Mouse (Mus musculus): ENCODE results near the gene Gnai2. TPM values are rescaled to one million over a fixed set of nuclear protein-coding genes. Genes with fewer than 3 reads are reported as not detected.

Gene Gnai2
- polyA plus RNA-seq, 1 experiment from 2014 or later = 308 TPM

DNA sequence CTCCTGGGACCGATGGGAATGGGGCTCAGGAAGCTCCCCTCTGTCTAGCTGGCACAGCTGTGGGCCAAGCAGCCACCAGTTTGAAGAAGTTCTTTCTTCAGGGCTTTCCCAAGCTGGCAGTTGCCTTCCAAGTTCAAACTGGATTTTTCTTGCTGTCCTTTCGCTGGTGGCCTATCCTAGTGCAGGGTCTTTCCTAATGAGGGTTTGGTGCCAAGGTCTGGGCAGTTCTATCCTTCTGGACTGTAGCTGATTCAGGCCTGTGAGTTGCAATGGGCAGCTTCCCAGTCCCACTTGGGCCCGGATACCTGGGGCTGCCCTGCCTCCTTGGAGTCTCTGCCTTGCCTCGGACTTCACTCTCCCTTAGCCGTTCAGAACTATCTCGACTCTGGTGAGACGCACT, 15.1 kb upstream of the Gnai2 start:
- H3K9ac ChIP-seq (ENCODE audit: low read length) = 0 out of 2 replicates have a peak overlapping the region, but pooled peaks have one; percentile 5
- no peak for ATAC-seq (ENCODE audit: insufficient read depth, low FRiP score)
- no peak overlapping the region for H3K27ac ChIP-seq (ENCODE audit: low read length)
- no peak overlapping the region for H3K4me3 ChIP-seq (replicated peaks; ENCODE audit: low read length)
- H3K4me1 ChIP-seq (ENCODE audit: control insufficient read depth, insufficient read depth, low read length) = peaks cover 7% of the 10 kb centered on the region
- no peaks in the 10 kb centered on the region for H3K9me3 ChIP-seq (replicated peaks; ENCODE audit: control insufficient read depth, low read length)
- no peaks in the 10 kb centered on the region for H3K36me3 ChIP-seq (ENCODE audit: control insufficient read depth, insufficient read depth, low read length)
- H3K27me3 ChIP-seq (ENCODE audit: control insufficient read depth, insufficient read depth, low read length) = no peaks in the 10 kb centered on the region
- H3K4me2 ChIP-seq (ENCODE audit: low read depth, low read length) = no peak overlapping the region
- 68% methylated on average over 7 of the region's 7 CpGs for WGBS

DNA sequence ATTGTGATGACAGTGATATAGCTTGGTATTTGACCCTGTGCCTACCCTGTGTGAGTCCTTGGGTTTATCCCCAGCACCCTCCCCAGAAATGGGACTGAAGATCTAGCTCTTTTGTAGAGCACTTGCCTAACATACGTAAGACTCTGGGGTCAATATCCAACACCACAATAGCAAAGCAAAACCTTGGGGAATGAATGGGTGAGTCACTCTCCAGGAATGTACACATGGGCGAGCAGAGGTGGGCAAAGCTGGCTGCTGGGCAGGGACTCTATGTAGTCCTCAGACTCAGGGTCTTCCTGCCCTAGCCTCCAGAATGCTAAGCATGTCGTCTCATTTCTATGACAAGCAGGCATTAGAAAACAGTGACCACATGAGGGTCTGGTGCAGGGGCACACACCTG, 13.6 kb upstream of the Gnai2 start:
- Histone ChIP-seq H3K27me3 (ENCODE audit: control insufficient read depth, insufficient read depth, low read length) (no peaks in the 10 kb centered on the region), H3K4me3 (replicated peaks; ENCODE audit: low read length) (no peak overlapping the region), H3K27ac (ENCODE audit: low read length) (no peak overlapping the region), H3K9me3 (replicated peaks; ENCODE audit: control insufficient read depth, low read length) (no peaks in the 10 kb centered on the region), H3K4me2 (ENCODE audit: low read depth, low read length) (no peak overlapping the region), H3K4me1 (ENCODE audit: control insufficient read depth, insufficient read depth, low read length) (peaks cover 15% of the 10 kb centered on the region), H3K36me3 (ENCODE audit: control insufficient read depth, insufficient read depth, low read length) (no peaks in the 10 kb centered on the region), H3K9ac (ENCODE audit: low read length) (no peak overlapping the region)
- WGBS = 45% methylated on average over 3 of the region's 3 CpGs
- ATAC-seq (ENCODE audit: insufficient read depth, low FRiP score) = no peak

- Histone ChIP-seq H3K9me3 (replicated peaks; ENCODE audit: control insufficient read depth, low read length) (no peaks in the 10 kb centered on the region), H3K27me3 (ENCODE audit: control insufficient read depth, insufficient read depth, low read length) (no peaks in the 10 kb centered on the region), H3K4me3 (replicated peaks; ENCODE audit: low read length) (no peak overlapping the region), H3K9ac (ENCODE audit: low read length) (no peak overlapping the region), H3K36me3 (ENCODE audit: control insufficient read depth, insufficient read depth, low read length) (no peaks in the 10 kb centered on the region), H3K27ac (ENCODE audit: low read length) (no peak overlapping the region), H3K4me1 (ENCODE audit: control insufficient read depth, insufficient read depth, low read length) (peaks cover 15% of the 10 kb centered on the region), H3K4me2 (ENCODE audit: low read depth, low read length) (no peak overlapping the region)
- 78% methylated on average over 6 of the region's 6 CpGs for WGBS
- no peak for ATAC-seq (ENCODE audit: insufficient read depth, low FRiP score)
These were observed 11.8 kb upstream of the Gnai2 start for GRCm38 (mm10) chr9:107646975-107647374.

GRCm38 (mm10) chr9:107645577-107645976, 10.4 kb upstream of the Gnai2 start:
- peak overlapping the region; percentile 73; the same call in 1 of the 2 replicates for H3K9ac ChIP-seq (ENCODE audit: low read length)
- no peak overlapping the region for H3K4me2 ChIP-seq (ENCODE audit: low read depth, low read length)
- no peaks in the 10 kb centered on the region for H3K27me3 ChIP-seq (ENCODE audit: control insufficient read depth, insufficient read depth, low read length)
- 16% methylated on average over 5 of the region's 5 CpGs for WGBS
- H3K27ac ChIP-seq (ENCODE audit: low read length) = no peak overlapping the region
- ATAC-seq (ENCODE audit: insufficient read depth, low FRiP score) = peak; percentile 74; the same call in 1 of the 2 replicates
- no peak overlapping the region for H3K4me3 ChIP-seq (replicated peaks; ENCODE audit: low read length)
- H3K36me3 ChIP-seq (ENCODE audit: control insufficient read depth, insufficient read depth, low read length) = no peaks in the 10 kb centered on the region
- H3K4me1 ChIP-seq (ENCODE audit: control insufficient read depth, insufficient read depth, low read length) = peaks cover 12% of the 10 kb centered on the region
- no peaks in the 10 kb centered on the region for H3K9me3 ChIP-seq (replicated peaks; ENCODE audit: control insufficient read depth, low read length)

- 35% methylated on average over 7 of the region's 7 CpGs for WGBS
- Histone ChIP-seq H3K4me2 (ENCODE audit: low read depth, low read length) (peak overlapping the region; percentile 78), H3K27ac (ENCODE audit: low read length) (no peak overlapping the region), H3K9me3 (replicated peaks; ENCODE audit: control insufficient read depth, low read length) (no peaks in the 10 kb centered on the region), H3K36me3 (ENCODE audit: control insufficient read depth, insufficient read depth, low read length) (no peaks in the 10 kb centered on the region), H3K9ac (ENCODE audit: low read length) (peak overlapping the region; percentile 73), H3K4me1 (ENCODE audit: control insufficient read depth, insufficient read depth, low read length) (peaks cover 11% of the 10 kb centered on the region), H3K4me3 (replicated peaks; ENCODE audit: low read length) (peak overlapping the region; percentile 46), H3K27me3 (ENCODE audit: control insufficient read depth, insufficient read depth, low read length) (no peaks in the 10 kb centered on the region)
- ATAC-seq (ENCODE audit: insufficient read depth, low FRiP score) = no peak
These were observed 10.0 kb upstream of the Gnai2 start for GRCm38 (mm10) chr9:107645153-107645510.

- Histone ChIP-seq H3K9ac (ENCODE audit: low read length) (peak overlapping the region; percentile 78), H3K9me3 (replicated peaks; ENCODE audit: control insufficient read depth, low read length) (no peaks in the 10 kb centered on the region), H3K4me3 (replicated peaks; ENCODE audit: low read length) (peak overlapping the region; percentile 46), H3K36me3 (ENCODE audit: control insufficient read depth, insufficient read depth, low read length) (no peaks in the 10 kb centered on the region), H3K4me1 (ENCODE audit: control insufficient read depth, insufficient read depth, low read length) (peaks cover 11% of the 10 kb centered on the region), H3K4me2 (ENCODE audit: low read depth, low read length) (peak overlapping the region; percentile 78), H3K27ac (ENCODE audit: low read length) (peak overlapping the region; percentile 38; the same call in 1 of the 2 replicates), H3K27me3 (ENCODE audit: control insufficient read depth, insufficient read depth, low read length) (no peaks in the 10 kb centered on the region)
- WGBS = 4% methylated on average over 35 of the region's 35 CpGs
- peak; percentile 82 for ATAC-seq (ENCODE audit: insufficient read depth, low FRiP score)
These were observed 9.5 kb upstream of the Gnai2 start for GRCm38 (mm10) chr9:107644495-107645152.

DNA sequence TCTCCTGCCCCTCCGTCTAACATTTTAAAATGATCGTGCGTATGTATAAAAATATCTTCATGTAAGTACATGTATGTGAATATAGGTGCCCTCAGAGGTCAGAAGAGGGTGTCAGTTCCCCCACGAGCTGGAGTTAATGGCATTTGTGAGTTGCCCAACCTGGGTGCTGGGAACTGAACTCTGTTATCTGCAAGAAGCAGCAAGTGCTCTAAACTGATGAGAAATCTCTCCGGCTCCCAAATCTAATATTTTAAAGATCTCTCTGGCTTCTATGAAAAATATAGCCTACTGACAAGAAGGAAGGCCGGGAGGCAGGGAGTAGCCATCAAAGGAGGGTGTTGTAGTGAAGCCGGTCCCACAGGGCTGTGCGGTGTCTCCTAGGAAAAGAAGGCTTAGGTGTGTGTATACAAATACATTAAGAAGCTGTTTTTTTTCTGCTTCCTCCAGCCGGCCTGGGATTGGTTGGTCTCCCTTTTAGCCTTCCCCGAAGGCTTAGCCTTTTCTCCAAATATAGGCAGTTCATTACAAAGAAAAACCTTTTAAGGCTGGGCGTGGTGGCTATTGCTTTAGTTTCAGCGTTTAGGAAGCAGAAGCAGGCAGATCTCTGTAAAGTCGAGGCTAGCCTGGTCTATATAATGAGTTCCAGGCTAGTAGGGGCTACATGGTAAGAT, 8.5 kb upstream of the Gnai2 start:
- Histone ChIP-seq H3K27ac (ENCODE audit: low read length) (no peak overlapping the region), H3K4me2 (ENCODE audit: low read depth, low read length) (peak overlapping the region; percentile 78), H3K9ac (ENCODE audit: low read length) (peak overlapping the region; percentile 78; the same call in 1 of the 2 replicates), H3K4me3 (replicated peaks; ENCODE audit: low read length) (no peak overlapping the region), H3K27me3 (ENCODE audit: control insufficient read depth, insufficient read depth, low read length) (no peaks in the 10 kb centered on the region), H3K4me1 (ENCODE audit: control insufficient read depth, insufficient read depth, low read length) (peaks cover 11% of the 10 kb centered on the region), H3K36me3 (ENCODE audit: control insufficient read depth, insufficient read depth, low read length) (no peaks in the 10 kb centered on the region), H3K9me3 (replicated peaks; ENCODE audit: control insufficient read depth, low read length) (no peaks in the 10 kb centered on the region)
- WGBS = 90% methylated on average over 13 of the region's 13 CpGs
- no peak for ATAC-seq (ENCODE audit: insufficient read depth, low FRiP score)

DNA sequence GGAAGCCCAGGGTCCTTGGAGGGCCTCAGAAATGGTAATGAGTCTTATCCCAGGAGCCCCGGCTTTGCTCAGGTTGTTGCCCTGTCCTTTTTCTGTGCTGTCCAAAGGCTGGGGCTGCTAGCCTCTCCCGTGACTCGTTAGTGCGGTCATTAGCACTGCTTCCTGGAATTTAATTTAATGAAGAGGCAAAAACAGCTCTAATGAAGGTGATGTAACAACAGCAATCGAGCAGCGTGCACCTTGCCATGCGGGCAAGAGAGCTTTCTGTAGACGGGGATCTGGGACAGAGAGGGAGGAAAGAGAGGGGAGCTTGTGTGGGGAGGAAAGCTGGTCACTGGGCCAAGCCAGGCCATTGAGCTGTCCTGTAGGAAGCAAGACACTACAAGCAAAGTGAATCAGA, 6.5 kb upstream of the Gnai2 start:
- Histone ChIP-seq H3K9ac (ENCODE audit: low read length) (0 out of 2 replicates have a peak overlapping the region, but pooled peaks have one; percentile 26), H3K9me3 (replicated peaks; ENCODE audit: control insufficient read depth, low read length) (no peaks in the 10 kb centered on the region), H3K4me1 (ENCODE audit: control insufficient read depth, insufficient read depth, low read length) (peaks cover 15% of the 10 kb centered on the region), H3K4me3 (replicated peaks; ENCODE audit: low read length) (no peak overlapping the region), H3K27me3 (ENCODE audit: control insufficient read depth, insufficient read depth, low read length) (no peaks in the 10 kb centered on the region), H3K27ac (ENCODE audit: low read length) (no peak overlapping the region), H3K4me2 (ENCODE audit: low read depth, low read length) (no peak overlapping the region), H3K36me3 (ENCODE audit: control insufficient read depth, insufficient read depth, low read length) (no peaks in the 10 kb centered on the region)
- WGBS = 57% methylated on average over 8 of the region's 8 CpGs
- no peak for ATAC-seq (ENCODE audit: insufficient read depth, low FRiP score)

DNA sequence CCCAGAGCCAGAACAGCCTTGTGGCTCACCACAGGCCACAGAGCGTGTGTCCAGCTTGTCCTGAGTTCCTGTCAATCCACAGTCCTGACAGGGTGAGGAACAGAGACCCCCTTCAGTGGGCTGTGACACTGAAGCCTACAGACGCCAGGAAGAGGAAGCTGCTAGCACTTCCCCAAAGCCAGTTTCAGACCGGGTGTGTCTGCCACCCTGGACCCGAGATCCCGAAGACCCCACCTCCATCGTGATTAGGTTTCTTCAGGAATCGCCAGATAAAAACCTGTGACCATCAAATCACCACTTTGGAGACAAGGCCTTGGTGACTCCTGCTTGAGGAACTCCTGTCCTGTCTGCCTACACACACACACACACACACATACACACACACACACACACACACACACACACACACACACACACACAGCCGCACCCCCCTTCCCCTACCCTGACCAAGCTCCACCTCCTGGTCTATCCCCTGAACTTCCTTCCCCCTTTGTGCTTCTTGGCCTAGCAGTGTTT, 5.1 kb upstream of the Gnai2 start:
- no peak overlapping the region; the same call in 1 of the 2 replicates for H3K9ac ChIP-seq (ENCODE audit: low read length)

More for the DNA sequence above, 5.1 kb upstream of the Gnai2 start:
- H3K27ac ChIP-seq (ENCODE audit: low read length) = no peak overlapping the region
- H3K27me3 ChIP-seq (ENCODE audit: control insufficient read depth, insufficient read depth, low read length) = no peaks in the 10 kb centered on the region
- H3K4me3 ChIP-seq (replicated peaks; ENCODE audit: low read length) = no peak overlapping the region
- no peak overlapping the region for H3K4me2 ChIP-seq (ENCODE audit: low read depth, low read length)
- ATAC-seq (ENCODE audit: insufficient read depth, low FRiP score) = no peak
- WGBS = 31% methylated on average over 8 of the region's 8 CpGs
- no peaks in the 10 kb centered on the region for H3K9me3 ChIP-seq (replicated peaks; ENCODE audit: control insufficient read depth, low read length)
- peaks cover 18% of the 10 kb centered on the region for H3K4me1 ChIP-seq (ENCODE audit: control insufficient read depth, insufficient read depth, low read length)
- H3K36me3 ChIP-seq (ENCODE audit: control insufficient read depth, insufficient read depth, low read length) = no peaks in the 10 kb centered on the region

All from stomach, embryonic 16.5 days (tissue).